Mouse (Mus musculus) liver, adult 2 months (tissue): ENCODE measurements around the gene Rpl41. TPM values are rescaled to one million over a fixed set of nuclear protein-coding genes. Genes with fewer than 3 reads are reported as not detected.

Experiments
- DNase-seq: peaks from one replicate; pipeline ENCODE4 v3.0.0-alpha.2; 2011; ENCODE audit warnings: low read depth, low spot score; ENCODE audit errors: extremely low read depth
- H3K27ac ChIP-seq: fragments of 200-500 bp; replicated peaks from 2 replicates; pipeline ENCODE4 v1.5.1; 2012; ENCODE audit warnings: low read depth, mild to moderate bottlenecking, control low read depth, inconsistent platforms, low read length; ENCODE audit not compliant: insufficient read depth
- H3K27me3 ChIP-seq: fragments of 200-500 bp; 2 replicates; pipeline ENCODE4 v1.6.1; 2012; ENCODE audit warnings: mild to moderate bottlenecking, moderate library complexity, low read length, inconsistent platforms; ENCODE audit not compliant: control insufficient read depth, insufficient read depth
- H3K36me3 ChIP-seq: fragments of 200-500 bp; 2 replicates; pipeline ENCODE4 v1.6.1; 2012; ENCODE audit warnings: low read length, inconsistent platforms; ENCODE audit not compliant: control insufficient read depth, insufficient read depth
- H3K4me1 ChIP-seq: fragments of 200-500 bp; 2 replicates; pipeline ENCODE4 v1.6.1; 2011; ENCODE audit warnings: low read length; ENCODE audit not compliant: control insufficient read depth, insufficient read depth
- H3K4me3 ChIP-seq: fragments of 200-500 bp; 2 replicates; pipeline ENCODE4 v1.5.1; 2011; ENCODE audit warnings: low read depth, mild to moderate bottlenecking, control low read depth, low read length, moderate library complexity; ENCODE audit not compliant: insufficient read depth
- H3K79me2 ChIP-seq: fragments of 200-500 bp; 2 replicates; pipeline ENCODE4 v1.6.1; 2012; ENCODE audit warnings: inconsistent platforms, mild to moderate bottlenecking, low read length, moderate library complexity; ENCODE audit not compliant: control insufficient read depth, insufficient read depth
- H3K9ac ChIP-seq: fragments of 200-500 bp; 2 replicates; pipeline ENCODE4 v1.6.1; 2012; ENCODE audit warnings: low read depth, mild to moderate bottlenecking, control low read depth, inconsistent platforms, low read length
- CTCF ChIP-seq: fragments of 200-500 bp; IDR thresholded peaks from 2 replicates; pipeline ENCODE4 v1.5.1; 2011; ENCODE audit warnings: low read depth, low read length, control low read depth
- POLR2A ChIP-seq: fragments of 200-500 bp; IDR thresholded peaks from 2 replicates; pipeline ENCODE4 v1.6.1; 2011; ENCODE audit warnings: low read length, control low read depth; ENCODE audit not compliant: insufficient read depth; ENCODE audit errors: extremely low read depth
- WGBS: fragments of 180-500 bp; shearing (Covaris S2); methylation state at CpG from one replicate; pipeline ENCODE4 v1.1.7; 2018; 5-methylcytosine and 5-hydroxymethylcytosine counted together
- polyA plus RNA-seq: library from polyadenylated mRNA; depleted of rRNA; stranded (reverse); fragments of >200 nt; gene quantifications from 2 replicates; pipeline ENCODE4 v1.2.3, GENCODE M21; 2012
- total RNA-seq: library from RNA; depleted of rRNA; stranded (reverse); fragments of >200 nt; gene quantifications from 2 replicates; pipeline ENCODE4 v1.2.3, GENCODE M21; 2014

Rpl41 gene
- total and polyA plus RNA-seq, 2 experiments: 794 to 1,015 TPM

- H3K36me3 ChIP-seq: peaks cover 26% of the 10 kb centered on the region
- WGBS: 3% methylated on average over 7 of the region's 7 CpGs
These were observed 2.3 kb downstream of the Rpl41 start for GRCm38 (mm10) chr10:128546787-128547186.

GRCm38 (mm10) chr10:128546361-128546760 lies 2.7 kb downstream of the Rpl41 start:
- H3K79me2 ChIP-seq: no peaks in the 10 kb centered on the region; the same call in 1 of the 2 replicates
- H3K27me3 ChIP-seq: no peaks in the 10 kb centered on the region
- no peak for TF ChIP-seq CTCF
- no peak for TF ChIP-seq POLR2A
- H3K27ac ChIP-seq: 0 out of 2 replicates have a peak overlapping the region, but pooled peaks have one; percentile 39
- 5% methylated on average over 4 of the region's 4 CpGs for WGBS
- H3K4me3 ChIP-seq: peak overlapping the region; percentile 80; the same call in 1 of the 2 replicates
- peaks cover 26% of the 10 kb centered on the region for H3K36me3 ChIP-seq
- H3K4me1 ChIP-seq: peaks cover 5% of the 10 kb centered on the region; the same call in 1 of the 2 replicates
- DNase-seq: peak; percentile 55
- H3K9ac ChIP-seq: peak overlapping the region; percentile 28; the same call in 1 of the 2 replicates

More at GRCm38 (mm10) chr10:128546787-128547186, 2.3 kb downstream of the Rpl41 start:
- peak overlapping the region; percentile 89 for H3K27ac ChIP-seq
- H3K27me3 ChIP-seq: no peaks in the 10 kb centered on the region
- no peaks in the 10 kb centered on the region; the same call in 1 of the 2 replicates for H3K79me2 ChIP-seq
- TF ChIP-seq POLR2A: no peak
- TF ChIP-seq CTCF: no peak
- peaks cover 5% of the 10 kb centered on the region; the same call in 1 of the 2 replicates for H3K4me1 ChIP-seq
- H3K4me3 ChIP-seq: peak overlapping the region; percentile 80
- DNase-seq: no peak
- peak overlapping the region; percentile 76 for H3K9ac ChIP-seq

GRCm38 (mm10) chr10:128545570-128545898 lies 3.6 kb downstream of the Rpl41 start:
- Histone ChIP-seq H3K27ac (no peak overlapping the region), H3K4me3 (no peak overlapping the region), H3K27me3 (no peaks in the 10 kb centered on the region), H3K9ac (no peak overlapping the region), H3K4me1 (peaks cover 5% of the 10 kb centered on the region; the same call in 1 of the 2 replicates), H3K36me3 (peaks cover 26% of the 10 kb centered on the region), H3K79me2 (no peaks in the 10 kb centered on the region; the same call in 1 of the 2 replicates)
- no peak for TF ChIP-seq CTCF
- no peak for TF ChIP-seq POLR2A
- no peak for DNase-seq
- 88% methylated on average over 3 of the region's 3 CpGs for WGBS

GRCm38 (mm10) chr10:128544674-128545569 lies 4.2 kb downstream of the Rpl41 start:
- Histone ChIP-seq H3K27ac (no peak overlapping the region), H3K4me1 (peaks cover 5% of the 10 kb centered on the region; the same call in 1 of the 2 replicates), H3K9ac (no peak overlapping the region), H3K27me3 (no peaks in the 10 kb centered on the region), H3K4me3 (no peak overlapping the region), H3K79me2 (no peaks in the 10 kb centered on the region; the same call in 1 of the 2 replicates), H3K36me3 (peaks cover 26% of the 10 kb centered on the region)
- WGBS: 95% methylated on average over 37 of the region's 37 CpGs
- DNase-seq: no peak
- TF ChIP-seq POLR2A (no peak), CTCF (no peak)

GRCm38 (mm10) chr10:128544151-128544657 lies 4.9 kb downstream of the Rpl41 start:
- WGBS: 96% methylated on average over 15 of the region's 15 CpGs

More at GRCm38 (mm10) chr10:128544151-128544657, 4.9 kb downstream of the Rpl41 start:
- H3K36me3 ChIP-seq: peaks cover 26% of the 10 kb centered on the region
- H3K4me1 ChIP-seq: peaks cover 5% of the 10 kb centered on the region; the same call in 1 of the 2 replicates
- no peak for DNase-seq
- H3K4me3 ChIP-seq: no peak overlapping the region
- TF ChIP-seq CTCF: no peak
- TF ChIP-seq POLR2A: no peak
- H3K79me2 ChIP-seq: no peaks in the 10 kb centered on the region; the same call in 1 of the 2 replicates
- no peak overlapping the region for H3K9ac ChIP-seq
- no peak overlapping the region for H3K27ac ChIP-seq
- H3K27me3 ChIP-seq: no peaks in the 10 kb centered on the region
